Mouse (Mus musculus) spleen, adult 12 weeks (tissue): Measurements from ENCODE around the gene Pde4b.

Experiments
- DNase-seq: peaks from one replicate; pipeline ENCODE4 v3.0.0; 2022; ENCODE audit warnings: low spot score

Pde4b gene

DNA sequence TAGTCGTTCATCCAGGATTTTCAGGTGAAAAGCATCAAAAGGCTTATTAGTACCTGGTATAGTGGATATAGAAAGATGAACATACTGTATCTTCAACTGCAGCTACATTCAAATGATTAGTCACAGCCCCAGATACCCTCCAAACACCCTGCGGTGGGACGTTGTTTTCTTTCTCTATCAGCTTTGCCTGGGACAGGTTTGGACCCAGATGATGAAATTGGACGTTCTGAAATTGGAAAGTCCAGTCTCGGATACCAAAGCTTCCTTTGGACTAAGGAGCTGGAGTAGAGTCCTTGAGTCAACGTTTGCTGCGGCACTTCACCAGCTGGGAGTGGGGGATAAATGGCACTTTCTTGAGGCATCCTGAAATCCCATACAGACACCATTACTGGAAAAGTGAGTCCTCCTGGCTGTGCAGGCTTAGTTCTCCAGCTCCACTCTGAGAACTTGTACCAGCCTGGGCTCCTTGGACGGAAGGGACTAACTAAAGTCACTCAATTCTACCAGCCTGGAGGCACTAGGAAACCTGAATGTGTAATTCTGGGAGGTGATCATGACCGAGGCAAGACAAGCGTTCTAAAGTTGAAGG, 487.4 kb downstream of the Pde4b start:
- DNase-seq: no peak

DNA sequence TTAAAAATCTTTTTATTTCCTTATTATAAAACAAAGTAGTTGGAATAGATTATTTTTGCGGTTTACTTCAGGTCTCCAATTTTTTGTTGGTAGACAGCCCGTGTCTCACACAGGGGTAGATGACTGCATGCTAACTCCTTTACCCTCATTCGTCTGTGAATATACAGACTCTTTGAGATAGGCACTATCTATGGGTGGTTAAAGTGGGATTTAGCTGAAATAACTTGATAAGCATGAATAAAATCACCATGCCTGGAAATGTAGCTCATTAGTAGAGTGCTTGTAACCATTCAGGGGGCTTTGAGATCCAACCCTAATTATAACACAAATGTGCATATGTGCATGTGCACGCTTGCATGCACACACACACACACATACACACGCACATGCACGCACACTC, 488.8 kb downstream of the Pde4b start:
- DNase-seq: no peak

GRCm38 (mm10) chr4:102577636-102578035, 490.3 kb downstream of the Pde4b start:
- no peak for DNase-seq

- DNase-seq: no peak
These were observed 491.7 kb downstream of the Pde4b start for GRCm38 (mm10) chr4:102579051-102579450.

DNA sequence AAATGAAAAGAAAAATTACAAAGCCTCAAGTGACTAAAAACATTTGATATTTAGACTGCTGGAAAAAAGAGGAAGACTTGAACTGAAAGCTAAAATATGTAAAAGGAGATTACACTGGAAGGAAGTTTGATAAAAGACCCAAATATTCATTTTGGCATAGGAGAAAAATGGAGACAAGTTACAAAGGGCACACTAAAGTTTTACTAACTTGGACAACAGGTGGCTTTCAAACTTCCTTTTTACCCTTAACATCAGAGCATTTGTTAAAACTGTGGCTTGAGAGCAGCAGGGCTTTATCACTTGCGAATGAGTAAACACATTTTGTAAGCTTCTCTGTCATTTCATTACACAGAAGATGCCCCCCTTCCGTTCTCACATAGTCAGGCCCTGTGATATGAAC, 492.4 kb downstream of the Pde4b start:
- no peak for DNase-seq

- no peak for DNase-seq
These were observed 494.9 kb downstream of the Pde4b start for GRCm38 (mm10) chr4:102582165-102582749.

DNA sequence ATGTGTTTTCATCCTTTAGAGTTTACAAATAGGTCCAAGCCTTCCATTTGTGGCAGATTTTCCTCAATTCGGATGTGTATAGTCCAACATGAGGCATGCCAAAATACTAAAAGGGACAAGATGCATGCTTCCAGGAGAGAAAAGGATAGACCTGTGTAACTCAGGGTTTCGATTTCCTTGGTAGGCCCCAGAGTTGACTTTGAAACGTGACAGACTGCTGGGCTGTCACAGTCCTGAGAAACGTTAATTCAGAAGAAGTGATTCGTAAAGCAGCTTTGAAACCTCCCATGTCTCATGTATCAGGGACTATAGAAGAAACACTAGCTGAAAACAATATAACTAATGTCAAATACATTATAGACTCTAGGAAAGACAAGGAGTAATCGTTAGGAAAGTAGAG, 495.6 kb downstream of the Pde4b start:
- DNase-seq: no peak

GRCm38 (mm10) chr4:102583469-102583868, 496.1 kb downstream of the Pde4b start:
- DNase-seq: no peak

DNA sequence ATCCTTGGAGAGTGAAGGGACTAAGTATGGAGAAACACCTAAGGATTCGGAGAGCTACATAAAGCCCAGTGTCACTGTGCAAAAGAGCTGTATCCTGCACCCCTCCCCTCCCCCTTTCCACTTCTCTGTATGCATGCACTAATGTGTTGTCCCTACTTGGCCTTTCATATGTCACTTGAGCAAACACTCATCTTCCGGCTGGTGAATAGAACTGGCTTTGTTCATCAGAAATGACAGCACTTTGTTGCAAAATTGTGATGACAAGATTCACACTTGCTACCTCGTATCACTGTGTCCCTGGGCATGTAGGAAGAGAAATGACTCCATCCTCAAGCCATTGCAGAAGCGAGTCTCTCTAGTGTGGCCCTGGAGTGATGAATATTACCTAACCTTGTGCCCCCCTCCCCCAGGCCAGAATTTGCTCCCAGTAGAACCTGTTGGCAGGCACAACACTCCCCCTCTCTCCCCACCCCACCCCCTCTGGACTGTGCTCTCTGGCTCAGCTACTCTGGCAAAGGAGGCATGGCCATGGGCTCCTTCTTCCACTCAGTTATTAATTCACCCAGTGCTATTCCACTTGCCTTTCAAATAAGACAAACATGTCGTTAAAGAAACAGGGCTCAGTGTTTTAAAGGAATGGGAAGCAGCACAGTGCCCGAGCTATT, 497.4 kb downstream of the Pde4b start:
- no peak for DNase-seq

GRCm38 (mm10) chr4:102585541-102585940, 498.2 kb downstream of the Pde4b start:
- DNase-seq: no peak

DNA sequence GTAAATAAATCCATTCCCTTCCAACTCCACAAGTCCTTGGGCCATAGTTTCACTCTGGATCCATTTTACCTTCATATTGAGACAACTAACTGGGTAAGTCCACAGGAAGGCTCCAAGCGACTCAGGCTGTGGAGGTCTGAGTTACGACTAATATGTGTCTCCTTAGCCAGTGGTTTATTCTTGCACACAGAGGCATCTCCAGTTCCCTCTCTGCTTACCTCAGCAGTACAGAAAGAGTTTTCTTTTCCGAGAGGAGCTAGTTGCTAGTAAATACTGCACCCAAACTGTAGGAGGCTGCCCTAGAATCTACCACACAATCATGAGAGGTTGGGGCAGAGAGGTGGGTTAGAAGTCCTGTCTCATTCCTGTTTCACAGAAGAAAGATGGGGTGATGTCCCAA, 499.4 kb downstream of the Pde4b start:
- no peak for DNase-seq

DNA sequence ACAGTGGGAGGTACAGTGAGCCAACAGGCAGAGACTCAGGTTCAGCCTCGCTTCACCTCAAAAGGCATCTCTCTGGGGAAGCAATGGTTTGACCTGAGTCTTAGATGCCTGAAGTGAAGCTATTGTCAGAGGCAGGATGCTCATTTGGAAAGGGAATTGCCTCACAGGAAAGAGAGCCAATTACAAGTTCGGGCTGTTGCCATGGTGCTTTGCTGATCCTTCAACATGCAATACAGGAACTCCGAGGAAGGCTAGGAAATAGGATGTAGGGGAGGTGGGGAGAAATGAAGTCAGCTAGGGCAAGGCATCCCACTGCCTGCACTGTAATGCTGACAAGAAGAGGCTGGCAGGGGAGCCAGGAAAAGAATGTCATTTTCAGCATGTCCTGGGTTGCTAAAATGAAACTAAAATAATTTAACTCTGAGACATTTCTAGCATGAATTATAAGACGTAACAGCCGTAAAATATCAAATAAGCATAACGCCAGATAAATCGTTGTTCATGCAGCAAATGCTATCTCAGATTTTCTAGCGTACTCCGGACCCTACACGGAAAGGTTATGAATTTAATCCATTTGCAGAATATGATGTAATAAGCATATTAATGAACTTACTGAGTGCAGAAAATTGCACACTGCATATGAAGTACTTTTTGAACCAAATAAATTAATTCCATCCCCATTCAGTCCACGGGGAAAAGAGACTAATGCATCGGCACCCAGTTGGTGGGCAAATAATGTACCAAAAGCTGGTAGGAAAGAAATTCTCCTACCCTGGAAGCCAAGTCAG, 501.5 kb downstream of the Pde4b start:
- DNase-seq: no peak

DNA sequence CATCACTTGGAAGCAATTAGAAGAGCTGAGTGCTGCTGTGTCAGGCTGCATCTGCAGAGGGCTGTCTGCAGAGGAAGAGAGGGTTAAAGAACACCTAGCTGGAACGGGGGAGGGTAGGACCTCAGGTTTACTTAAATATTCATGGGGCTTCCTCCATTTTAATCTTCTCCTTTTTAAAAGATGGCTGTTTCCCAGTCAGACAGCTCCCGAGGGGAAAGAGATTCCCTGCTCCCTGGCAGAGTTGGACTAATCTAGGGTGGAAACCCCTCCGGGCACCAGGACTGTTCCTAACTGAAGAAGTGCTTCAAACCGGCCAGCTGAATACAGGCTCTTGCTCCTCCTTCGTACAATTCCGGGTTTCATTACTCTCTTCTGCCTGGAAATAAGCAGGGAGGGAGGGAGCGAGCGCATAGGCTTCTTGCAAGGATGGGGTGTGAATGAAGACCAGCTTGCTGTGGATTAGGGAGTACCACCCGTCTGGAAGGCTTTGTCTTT, 502.2 kb downstream of the Pde4b start:
- DNase-seq: no peak

GRCm38 (mm10) chr4:102591798-102592197, 504.5 kb downstream of the Pde4b start:
- DNase-seq: no peak

DNA sequence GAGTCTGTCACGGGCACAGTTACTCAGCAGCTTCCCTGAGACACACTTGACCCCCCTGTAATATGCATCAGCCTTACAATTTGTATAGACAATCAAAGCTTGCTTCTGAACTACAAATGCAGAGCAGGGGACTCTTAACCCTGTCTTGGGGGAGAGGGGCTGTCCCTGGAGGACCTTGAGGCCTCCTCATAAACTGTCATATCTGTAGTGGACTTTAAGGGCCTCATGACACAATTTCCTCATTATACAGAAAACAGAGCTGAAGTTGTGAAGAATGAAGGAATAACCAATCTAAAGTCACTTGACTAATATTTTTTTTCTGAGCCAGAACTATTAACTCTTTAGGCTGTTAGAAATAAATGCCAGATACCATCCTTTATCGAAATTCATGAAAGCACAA, 505.2 kb downstream of the Pde4b start:
- no peak for DNase-seq

GRCm38 (mm10) chr4:102593631-102594030, 506.3 kb downstream of the Pde4b start:
- no peak for DNase-seq

GRCm38 (mm10) chr4:102594506-102594905, 507.2 kb downstream of the Pde4b start:
- no peak for DNase-seq

GRCm38 (mm10) chr4:102603968-102604367, 516.6 kb downstream of the Pde4b start:
- no peak for DNase-seq

- no peak for DNase-seq
These were observed 517.9 kb downstream of the Pde4b start for GRCm38 (mm10) chr4:102605231-102605630.

GRCm38 (mm10) chr4:102605722-102606341, 518.5 kb downstream of the Pde4b start:
- DNase-seq: no peak

GRCm38 (mm10) chr4:102606825-102607224, 519.5 kb downstream of the Pde4b start:
- no peak for DNase-seq

DNA sequence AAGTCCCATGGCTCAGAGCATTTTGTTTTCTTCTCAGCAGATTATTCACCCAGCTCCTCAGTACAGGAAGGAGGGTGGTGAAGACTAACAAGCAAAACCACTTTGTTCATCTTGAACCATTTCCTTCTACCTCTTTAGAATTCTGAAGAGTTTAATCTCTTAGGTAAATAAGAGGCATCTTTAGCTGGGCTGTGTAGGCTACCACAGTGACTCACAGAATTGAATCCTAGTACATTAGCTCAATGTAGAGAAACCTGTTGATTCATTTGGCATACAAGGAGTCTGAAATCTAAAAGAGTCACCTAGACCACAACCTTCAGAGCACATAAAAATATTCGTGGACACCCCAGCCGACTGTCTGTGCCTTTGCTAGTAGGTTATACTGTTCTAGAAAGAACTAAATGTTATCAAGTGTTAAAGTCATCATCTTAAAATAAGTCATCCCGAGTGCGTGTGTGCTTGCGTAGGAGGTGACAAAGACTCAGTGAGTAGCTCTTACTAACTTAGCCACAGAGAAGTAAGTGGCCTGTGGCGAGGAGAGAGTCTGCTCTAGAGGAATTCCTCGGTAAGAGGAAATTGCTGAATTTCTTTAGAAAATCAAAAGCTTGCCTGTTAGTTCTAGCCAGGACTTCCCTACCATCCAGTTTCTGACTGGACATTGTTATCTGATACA, 520.5 kb downstream of the Pde4b start:
- no peak for DNase-seq
